Mouse (Mus musculus): ENCODE measurements around the gene Tuba1b. TPM values are rescaled to one million over a fixed set of nuclear protein-coding genes. Genes with fewer than 3 reads are reported as not detected.

The Tuba1b gene
- 76.8 and 178 TPM in 2 replicates for polyA plus RNA-seq (2012; ENCODE audit: low replicate concordance)

GRCm38 (mm10) chr15:98934217-98934839, at the start of gene Tuba1b:
Gene Tuba1b (minus strand): TSS chr15:98934565.

GRCm38 (mm10) chr15:98953401-98954356, 19.3 kb upstream of the Tuba1b start, which contains the start of the genes Gm49450 and Tuba1a:
Gene Gm49450 (minus strand): TSS chr15:98953551.
Gene Tuba1a (minus strand): TSS chr15:98953703.

GRCm38 (mm10) chr15:98917538-98918498, 16.5 kb downstream of the Tuba1b start, which contains the start of gene Lmbr1l:
Gene Lmbr1l (minus strand): TSS chr15:98918231.

GRCm38 (mm10) chr15:98897928-98898800, 36.2 kb downstream of the Tuba1b start, which contains the start of gene Dhh:
Gene Dhh (minus strand): TSS chr15:98898540.

GRCm38 (mm10) chr15:98893940-98894745, 40.2 kb downstream of the Tuba1b start, which contains the start of gene Rhebl1:
Gene Rhebl1 (minus strand): TSS chr15:98894540.

Other genes with a start within 250 kb of the Tuba1b start
- gene Ccdc65, start 226.4 kb downstream of the Tuba1b start, polyA plus RNA-seq (2012; ENCODE audit: low replicate concordance) = not detected in 2 replicates
- 5.8 and 13.4 TPM in 2 replicates for gene Fkbp11, start 206.4 kb downstream of the Tuba1b start, polyA plus RNA-seq (2012; ENCODE audit: low replicate concordance)
- 37.6 and 40.8 TPM in 2 replicates for gene Arf3, start 171.4 kb downstream of the Tuba1b start, polyA plus RNA-seq (2012; ENCODE audit: low replicate concordance)
- gene Wnt10b, start 156.4 kb downstream of the Tuba1b start, polyA plus RNA-seq (2012; ENCODE audit: low replicate concordance) = 0.73 and 1.2 TPM in 2 replicates
- 0.17 TPM in 1 of 2 replicates, not detected in the other for gene Wnt1, start 144.7 kb downstream of the Tuba1b start, polyA plus RNA-seq (2012; ENCODE audit: low replicate concordance)
- gene Ddn, start 125.1 kb downstream of the Tuba1b start, polyA plus RNA-seq (2012; ENCODE audit: low replicate concordance) = 0.74 and 2.4 TPM in 2 replicates
- 107 and 148 TPM in 2 replicates for gene Prkag1, start 103.0 kb downstream of the Tuba1b start, polyA plus RNA-seq (2012; ENCODE audit: low replicate concordance)
- gene Kmt2d, start 63.4 kb downstream of the Tuba1b start, polyA plus RNA-seq (2012; ENCODE audit: low replicate concordance) = 130 and 222 TPM in 2 replicates
- 2.3 and 3.8 TPM in 2 replicates for gene Rhebl1, start 40.0 kb downstream of the Tuba1b start, polyA plus RNA-seq (2012; ENCODE audit: low replicate concordance)
- gene Dhh, start 36.0 kb downstream of the Tuba1b start, polyA plus RNA-seq (2012; ENCODE audit: low replicate concordance) = 0.04 and 0.06 TPM in 2 replicates
- gene Lmbr1l, start 16.3 kb downstream of the Tuba1b start, polyA plus RNA-seq (2012; ENCODE audit: low replicate concordance) = 92.1 and 147 TPM in 2 replicates
- gene Gm49450, start 19.0 kb upstream of the Tuba1b start, polyA plus RNA-seq (2012; ENCODE audit: low replicate concordance) = 3.9 and 32.9 TPM in 2 replicates
- 16.1 and 19.2 TPM in 2 replicates for gene Tuba1a, start 19.1 kb upstream of the Tuba1b start, polyA plus RNA-seq (2012; ENCODE audit: low replicate concordance)
- gene Tuba1c, start 95.3 kb upstream of the Tuba1b start, polyA plus RNA-seq (2012; ENCODE audit: low replicate concordance) = 19.2 and 36.8 TPM in 2 replicates
- gene Prph, start 120.6 kb upstream of the Tuba1b start, polyA plus RNA-seq (2012; ENCODE audit: low replicate concordance) = 0.46 and 0.80 TPM in 2 replicates
- gene Troap, start 140.0 kb upstream of the Tuba1b start, polyA plus RNA-seq (2012; ENCODE audit: low replicate concordance) = 6.6 and 16.6 TPM in 2 replicates
- 0.33 TPM in 1 of 2 replicates, not detected in the other for gene C1ql4, start 153.3 kb upstream of the Tuba1b start, polyA plus RNA-seq (2012; ENCODE audit: low replicate concordance)
- gene Dnajc22, start 158.6 kb upstream of the Tuba1b start, polyA plus RNA-seq (2012; ENCODE audit: low replicate concordance) = 0.07 TPM in 1 of 2 replicates, not detected in the other
- gene Spats2, start 191.4 kb upstream of the Tuba1b start, polyA plus RNA-seq (2012; ENCODE audit: low replicate concordance) = 0.77 and 1.1 TPM in 2 replicates

Data from hematopoietic multipotent progenitor cell, adult 10-12 weeks (in vitro differentiated cells).